Mouse (Mus musculus) lung, adult 2 months (tissue): ENCODE data around the gene En1.

Experiments
- CTCF ChIP-seq: fragments of 200-500 bp; IDR thresholded peaks from 2 replicates; pipeline ENCODE4 v1.5.1; 2011; ENCODE audit warnings: mild to moderate bottlenecking, low read length, control low read depth; ENCODE audit not compliant: insufficient read depth
- POLR2A ChIP-seq: fragments of 200-500 bp; IDR thresholded peaks from 2 replicates; pipeline ENCODE4 v1.6.1; 2011; ENCODE audit warnings: low read depth, mild to moderate bottlenecking, control low read depth, low read length, borderline replicate concordance; ENCODE audit errors: extremely low read depth

DNA sequence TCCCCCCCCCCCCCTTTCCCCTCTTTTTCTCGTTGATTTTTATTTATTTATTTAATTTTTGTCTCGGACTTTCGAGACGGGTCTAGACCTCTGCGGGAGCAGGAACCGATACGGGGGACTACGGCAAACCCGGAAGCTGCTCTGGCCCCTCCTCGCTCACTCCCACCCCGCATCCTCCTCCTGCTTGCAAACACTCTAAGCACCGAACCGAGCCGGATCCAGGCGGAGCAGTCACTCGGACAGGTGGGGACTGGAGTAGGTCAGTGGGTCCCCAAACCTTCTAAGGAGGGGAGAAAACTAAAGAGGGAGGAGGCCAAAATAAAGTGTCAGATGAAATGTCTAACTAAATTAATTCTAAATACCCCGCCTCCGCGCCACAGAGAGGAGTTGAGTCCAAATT is 5.4 kb upstream of the En1 start:
- TF ChIP-seq CTCF, result no peak
- TF ChIP-seq POLR2A, result no peak
